Comparison of ENCODE assay signal across 8 mouse cellular contexts in the genomic region with DNA sequence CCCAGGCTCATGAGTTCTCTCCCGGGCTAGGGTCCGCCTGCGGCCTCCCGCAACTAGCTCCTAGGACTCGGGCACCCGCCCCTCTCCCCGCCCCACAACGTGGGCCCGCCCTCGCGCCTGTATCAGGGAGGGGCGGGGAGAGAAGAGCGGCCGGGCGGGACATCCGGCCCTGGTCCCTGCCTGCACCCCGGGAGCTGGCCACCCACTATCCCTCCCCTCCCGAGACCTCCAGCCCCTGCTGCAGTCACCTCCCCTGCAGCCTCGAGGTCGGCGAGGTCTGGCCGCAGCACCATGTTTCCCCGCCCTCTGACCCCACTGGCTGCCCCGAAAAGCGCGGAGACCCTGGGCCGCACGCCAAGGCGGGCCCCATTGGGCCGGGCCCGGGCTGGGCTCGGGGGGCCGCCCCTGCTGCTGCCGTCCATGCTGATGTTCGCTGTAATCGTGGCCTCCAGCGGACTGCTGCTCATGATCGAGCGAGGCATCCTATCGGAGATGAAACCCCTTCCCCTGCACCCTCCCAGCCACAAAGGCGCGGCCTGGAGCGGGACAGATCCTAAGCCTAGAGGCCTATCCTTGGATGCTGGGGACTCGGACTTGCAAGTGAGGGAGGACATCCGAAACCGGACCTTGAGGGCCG. TPM values are rescaled to one million over a fixed set of nuclear protein-coding genes. Genes with fewer than 3 reads are reported as not detected.
DNase-seq lines count a peak whose midpoint lies in the region; ATAC-seq and TF ChIP-seq lines count a peak whose summit lies in the region.

A gene (plus strand): TSS at position 136 of the 637 bp plus-strand sequence.

- H3K4me3 ChIP-seq in embryonic facial prominence, embryonic 11.5 days (ENCODE audit: low read depth, low read length), result peak within 1 kb of the TSS; percentile 68
- H3K4me3 ChIP-seq in liver, embryonic 16.5 days (ENCODE audit: low read depth, low read length), result peak within 1 kb of the TSS; percentile 86
- peak within 1 kb of the TSS; percentile 81 for H3K4me3 ChIP-seq in testis, adult 2 months (ENCODE audit: control insufficient read depth, low read depth, low read length)

- WGBS in embryonic facial prominence, embryonic 11.5 days, result under 1% methylated on average over 44 of the region's 47 CpGs
- WGBS in liver, embryonic 16.5 days (ENCODE audit: insufficient replicate concordance), result under 1% methylated on average over 47 of the region's 47 CpGs

- H3K9me3 ChIP-seq in embryonic facial prominence, embryonic 11.5 days (replicated peaks; ENCODE audit: control insufficient read depth, low read length), result no peaks in the 10 kb centered on the region
- H3K9me3 ChIP-seq in liver, embryonic 16.5 days (replicated peaks; ENCODE audit: control insufficient read depth, low read length), result no peaks in the 10 kb centered on the region

- peak; percentile 87 for DNase-seq in adrenal gland, postnatal 25 days
- peak; percentile 88 for DNase-seq in embryonic facial prominence, embryonic 11.5 days (ENCODE audit: low spot score)
- DNase-seq in heart, adult 8-10 months (ENCODE audit: low spot score), result peak; percentile 70
- DNase-seq in kidney, adult 18-20 months, result peak; percentile 80
- DNase-seq in neural tube, embryonic 10.5 days (ENCODE audit: extremely low spot score, low spot score), result peak; percentile 75

- H3K27me3 ChIP-seq in embryonic facial prominence, embryonic 11.5 days (ENCODE audit: control insufficient read depth, insufficient read depth, low read length), result no peaks in the 10 kb centered on the region
- no peaks in the 10 kb centered on the region for H3K27me3 ChIP-seq in liver, embryonic 16.5 days (ENCODE audit: control insufficient read depth, insufficient read depth, low read depth, low read length)
- H3K27me3 ChIP-seq in testis, adult 2 months (ENCODE audit: control insufficient read depth, insufficient read depth, low read length), result no peaks in the 10 kb centered on the region

- H3K9ac ChIP-seq in embryonic facial prominence, embryonic 11.5 days (replicated peaks; ENCODE audit: low read length), result peak within 1 kb of the TSS; percentile 73
- peak within 1 kb of the TSS; percentile 81 for H3K9ac ChIP-seq in liver, embryonic 16.5 days (ENCODE audit: low read depth, low read length)

- TF ChIP-seq POLR2A in testis, adult 2 months (IDR thresholded peaks at IDR 0.05; ENCODE audit: control insufficient read depth, low read depth, low read length), result no peak

- H3K4me1 ChIP-seq in embryonic facial prominence, embryonic 11.5 days (ENCODE audit: control insufficient read depth, insufficient read depth, low read length), result peaks cover 4% of the 10 kb centered on the region
- H3K4me1 ChIP-seq in liver, embryonic 16.5 days (ENCODE audit: control insufficient read depth, low read depth, low read length), result peaks cover 24% of the 10 kb centered on the region
- H3K4me1 ChIP-seq in testis, adult 2 months (ENCODE audit: control insufficient read depth, insufficient read depth, low read length), result peaks cover 9% of the 10 kb centered on the region

- ATAC-seq in CD4-positive, CD25-positive, alpha-beta regulatory T cell, adult 4 months, result peak; percentile 84
- peak; percentile 87 for ATAC-seq in embryonic facial prominence, embryonic 11.5 days (replicated peaks; ENCODE audit: insufficient number of reproducible peaks, low FRiP score, low TSS enrichment, low read depth)
- ATAC-seq in liver, embryonic 16.5 days (ENCODE audit: low read depth), result peak; percentile 95

- H3K36me3 ChIP-seq in embryonic facial prominence, embryonic 11.5 days (replicated peaks; ENCODE audit: control insufficient read depth, insufficient read depth, low read depth, low read length), result no peaks in the 10 kb centered on the region
- H3K36me3 ChIP-seq in liver, embryonic 16.5 days (ENCODE audit: control insufficient read depth, insufficient read depth), result peaks cover 8% of the 10 kb centered on the region; the same call in 1 of the 2 replicates
- H3K36me3 ChIP-seq in testis, adult 2 months (ENCODE audit: control insufficient read depth, insufficient read depth, low read length), result no peaks in the 10 kb centered on the region

- H3K4me2 ChIP-seq in embryonic facial prominence, embryonic 11.5 days (ENCODE audit: low read depth, low read length), result peak within 1 kb of the TSS; percentile 88
- peak within 1 kb of the TSS; percentile 98 for H3K4me2 ChIP-seq in liver, embryonic 16.5 days (ENCODE audit: low read depth, low read length)

- no peak for TF ChIP-seq CTCF in testis, adult 2 months (IDR thresholded peaks at IDR 0.05; ENCODE audit: control insufficient read depth, insufficient read depth, insufficient replicate concordance, low read depth, low read length)

- peak within 1 kb of the TSS; percentile 9; the same call in 1 of the 2 replicates for H3K27ac ChIP-seq in embryonic facial prominence, embryonic 11.5 days (replicated peaks; ENCODE audit: low read depth, low read length)
- H3K27ac ChIP-seq in liver, embryonic 16.5 days (ENCODE audit: low read length), result peak within 1 kb of the TSS; percentile 48
- H3K27ac ChIP-seq in testis, adult 2 months (ENCODE audit: control insufficient read depth, insufficient read depth, low read depth, low read length), result no peak within 1 kb of the TSS

RNA-seq across cellular contexts. Expression of the gene that starts here (rescaled TPM):
- polyA plus RNA-seq in CD4-positive, CD25-positive, alpha-beta regulatory T cell, adult 4 months (2017; shearing (Covaris generic)), result 1 to 10 TPM in 1 of 2 experiments, under 1 TPM in 1; 0.96 to 1.5 TPM
- 12.6 and 19.1 TPM in 2 replicates for total RNA-seq in adrenal gland, postnatal 25 days (2021)
- polyA plus RNA-seq in embryonic facial prominence, embryonic 11.5 days (2014; fragmentation: Nextera tagmentation; extraction: Ambion mirVana), result 31.8 and 32.0 TPM in 2 replicates
- total RNA-seq in heart, adult 8-10 months (2022), result 1 to 10 TPM; 5.7 to 9.2 (median 8.4) TPM
- polyA plus RNA-seq in liver, embryonic 16.5 days (2015; fragmentation: Nextera tagmentation; extraction: Ambion mirVana), result 4.0 and 4.9 TPM in 2 replicates
- polyA plus RNA-seq in testis, adult 2 months (2012; rRNA removed), result 1.0 and 1.3 TPM in 2 replicates
